Mouse (Mus musculus) heart, adult 2 months (tissue): ENCODE results near the gene Schip1.

Experiments used
- CTCF ChIP-seq: fragments of 200-600 bp; IDR thresholded peaks from 2 replicates; pipeline ENCODE4 v1.8.1; 2022; ENCODE audit warnings: antibody characterized with exemption, mild to moderate bottlenecking, moderate library complexity
- EP300 ChIP-seq: fragments of 200-500 bp; IDR thresholded peaks from 2 replicates; pipeline ENCODE4 v1.6.1; 2011; ENCODE audit warnings: low read depth, low read length, control low read depth; ENCODE audit not compliant: insufficient read depth
- POLR2A ChIP-seq: fragments of 200-500 bp; IDR thresholded peaks from 2 replicates; pipeline ENCODE4 v1.6.1; 2011; ENCODE audit warnings: mild to moderate bottlenecking, low read depth, low read length, control low read depth; ENCODE audit not compliant: insufficient read depth

DNA sequence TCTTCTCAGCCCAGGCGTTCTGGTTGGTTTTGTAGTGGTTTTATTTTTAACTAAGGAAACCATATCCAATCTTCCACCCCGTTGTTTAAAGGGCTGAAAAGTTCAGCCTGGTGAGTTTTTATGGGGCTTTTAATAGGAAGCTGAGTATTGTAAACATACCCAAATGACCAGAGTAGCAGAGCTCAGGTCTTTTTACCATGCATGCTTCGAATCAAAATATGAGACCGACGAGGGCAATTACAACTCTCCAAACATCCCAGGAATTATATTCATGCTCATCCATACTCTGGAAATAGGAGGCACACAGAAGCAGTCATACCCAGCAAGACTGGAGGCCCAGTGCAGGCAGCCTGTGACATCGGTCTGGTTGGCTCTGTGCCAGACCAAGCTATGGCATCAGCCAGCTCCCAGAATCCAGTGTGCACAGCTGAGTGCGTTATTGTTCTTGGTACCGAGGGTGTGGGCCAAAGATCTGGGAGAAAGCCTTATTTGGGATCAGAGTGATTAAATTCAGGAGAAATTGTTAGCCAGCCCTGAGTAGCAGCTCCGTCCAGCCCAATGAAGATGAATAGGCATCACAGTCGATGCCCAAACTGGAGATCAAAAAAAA is 530.8 kb downstream of the Schip1 start:
- TF ChIP-seq POLR2A, result no peak
- TF ChIP-seq CTCF, result no peak
- no peak for TF ChIP-seq EP300
